Mouse (Mus musculus): ENCODE results near the gene Fkbp9. TPM values are rescaled to one million over a fixed set of nuclear protein-coding genes. Genes with fewer than 3 reads are reported as not detected.
A peak's percentile ranks its signal among the peaks of the same experiment; 100 is the strongest.

The Fkbp9 gene
- 26.3 and 27.9 TPM in 2 replicates for polyA plus RNA-seq (2014; fragmentation: Nextera tagmentation; extraction: Ambion mirVana)

DNA sequence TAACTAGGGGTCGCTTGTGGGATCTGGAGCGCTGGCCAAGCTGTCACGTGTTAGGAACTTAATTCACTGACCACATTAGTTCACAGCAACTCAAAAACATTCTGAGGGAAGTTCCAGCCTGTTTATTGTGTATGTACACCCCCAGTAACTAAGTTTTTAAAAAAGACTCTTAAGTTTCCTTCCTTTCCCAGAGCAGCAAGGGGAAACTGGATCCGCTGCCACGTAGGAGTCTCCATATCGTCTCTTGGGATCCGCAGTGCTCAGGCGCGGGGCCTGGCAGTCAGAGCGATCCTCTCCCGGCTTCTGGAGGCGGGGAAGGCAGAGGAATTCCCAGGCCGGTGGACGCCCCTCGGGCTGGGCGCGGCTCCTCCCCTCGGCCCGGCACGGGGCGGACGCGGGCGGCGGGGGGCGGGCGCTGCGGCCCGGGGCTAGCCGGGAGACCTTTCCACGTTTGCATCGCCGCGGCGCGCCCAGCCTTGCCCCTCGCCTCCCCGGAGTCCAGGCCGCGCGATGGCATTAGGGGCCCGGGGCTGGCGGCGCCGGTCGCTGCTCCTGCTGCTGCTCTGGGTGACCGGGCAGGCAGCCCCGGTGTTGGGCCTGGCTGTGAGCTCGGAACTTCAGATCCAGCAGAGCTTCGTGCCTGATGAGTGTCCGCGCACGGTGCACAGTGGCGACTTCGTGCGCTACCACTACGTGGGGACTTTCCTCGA is at the start of gene Fkbp9:
Fkbp9 (plus strand) TSS at position 363 of the 710 bp plus-strand sequence.
- H3K4me2 ChIP-seq (ENCODE audit: low read length), result peak within 1 kb of the TSS; percentile 80
- H3K4me3 ChIP-seq (ENCODE audit: low read depth, low read length), result peak within 1 kb of the TSS; percentile 52
- peak; percentile 94 for ATAC-seq
- H3K4me1 ChIP-seq (ENCODE audit: control insufficient read depth, insufficient read depth, low read length), result no peaks in the 10 kb centered on the region
- peak; percentile 80 for DNase-seq (ENCODE audit: low spot score)
- no peaks in the 10 kb centered on the region for H3K27me3 ChIP-seq (replicated peaks; ENCODE audit: control insufficient read depth, insufficient read depth, low read length)
- H3K27ac ChIP-seq (ENCODE audit: low read depth, low read length), result no peak within 1 kb of the TSS
- under 1% methylated on average over 56 of the region's 58 CpGs for WGBS
- no peaks in the 10 kb centered on the region for H3K9me3 ChIP-seq (replicated peaks; ENCODE audit: control insufficient read depth, low read length)
- peak within 1 kb of the TSS; percentile 66 for H3K9ac ChIP-seq (ENCODE audit: low read length)
- H3K36me3 ChIP-seq (ENCODE audit: control insufficient read depth, insufficient read depth, low read length), result no peaks in the 10 kb centered on the region

DNA sequence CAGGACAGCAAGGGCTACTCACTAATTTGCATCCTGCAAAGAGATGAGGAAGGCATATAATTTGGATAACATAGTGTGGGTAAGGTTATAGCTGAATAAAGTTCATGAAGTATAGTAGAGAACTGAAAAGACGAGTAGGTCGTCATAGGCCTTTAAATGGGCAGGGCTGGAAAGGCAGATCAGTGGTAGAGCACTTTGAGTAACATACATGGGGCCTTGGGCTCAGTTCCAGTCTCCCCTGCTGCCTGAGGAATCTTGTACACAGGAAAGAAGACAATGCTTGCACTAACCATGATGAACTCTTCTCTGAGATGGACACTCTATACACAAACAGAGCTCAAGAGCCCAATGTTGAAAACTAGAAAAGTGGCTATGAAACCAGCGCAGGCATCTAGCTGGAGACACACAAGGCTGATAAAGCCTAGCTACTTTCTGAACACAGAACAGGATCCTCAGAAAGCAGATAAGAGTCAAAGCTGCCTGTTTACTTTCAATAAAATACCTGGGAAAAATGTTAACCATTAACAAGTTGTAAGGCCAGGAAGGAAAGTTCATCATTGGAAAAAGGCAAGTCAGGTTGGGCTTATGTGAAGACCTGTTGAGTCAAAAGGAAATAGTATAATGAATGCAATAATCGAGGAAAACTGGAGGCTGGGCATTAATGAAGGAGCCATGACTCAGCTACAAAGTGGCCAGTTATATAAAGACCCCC is 48.1 kb upstream of the Fkbp9 start:
- DNase-seq (ENCODE audit: low spot score), result no peak
- no peak overlapping the region for H3K9ac ChIP-seq (ENCODE audit: low read length)
- no peak overlapping the region for H3K27ac ChIP-seq (ENCODE audit: low read depth, low read length)
- 93% methylated on average over 4 of the region's 4 CpGs for WGBS
- no peaks in the 10 kb centered on the region for H3K4me1 ChIP-seq (ENCODE audit: control insufficient read depth, insufficient read depth, low read length)
- ATAC-seq, result no peak
- H3K36me3 ChIP-seq (ENCODE audit: control insufficient read depth, insufficient read depth, low read length), result peaks cover 55% of the 10 kb centered on the region
- no peak overlapping the region for H3K4me3 ChIP-seq (ENCODE audit: low read depth, low read length)
- H3K4me2 ChIP-seq (ENCODE audit: low read length), result no peak overlapping the region
- no peaks in the 10 kb centered on the region for H3K27me3 ChIP-seq (replicated peaks; ENCODE audit: control insufficient read depth, insufficient read depth, low read length)
- H3K9me3 ChIP-seq (replicated peaks; ENCODE audit: control insufficient read depth, low read length), result no peaks in the 10 kb centered on the region

DNA sequence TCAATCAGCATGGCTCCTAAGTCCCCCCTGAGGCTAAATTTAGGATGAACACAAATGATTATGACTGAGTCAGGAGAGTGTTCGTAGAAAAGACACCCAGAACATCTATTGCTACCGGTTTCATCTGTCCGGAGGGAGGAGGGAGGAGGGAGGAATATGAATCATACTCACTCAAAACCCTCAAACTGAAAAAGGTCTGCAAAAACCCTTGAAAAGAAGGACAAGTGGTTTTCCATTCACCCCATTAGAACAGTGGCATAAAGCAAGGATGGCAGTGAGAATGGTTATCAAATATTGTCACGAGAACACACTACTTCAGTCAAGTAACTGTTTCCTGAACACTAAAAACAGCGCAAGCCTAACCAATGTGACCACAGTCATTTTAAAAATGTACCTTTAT is 46.8 kb upstream of the Fkbp9 start:
- peaks cover 49% of the 10 kb centered on the region for H3K36me3 ChIP-seq (ENCODE audit: control insufficient read depth, insufficient read depth, low read length)
- H3K4me1 ChIP-seq (ENCODE audit: control insufficient read depth, insufficient read depth, low read length), result no peaks in the 10 kb centered on the region
- WGBS, result 94% methylated on average over 5 of the region's 5 CpGs
- no peaks in the 10 kb centered on the region for H3K9me3 ChIP-seq (replicated peaks; ENCODE audit: control insufficient read depth, low read length)
- no peaks in the 10 kb centered on the region for H3K27me3 ChIP-seq (replicated peaks; ENCODE audit: control insufficient read depth, insufficient read depth, low read length)
- DNase-seq (ENCODE audit: low spot score) (no peak), ATAC-seq (no peak)
- H3K4me2 ChIP-seq (ENCODE audit: low read length), result no peak overlapping the region
- H3K4me3 ChIP-seq (ENCODE audit: low read depth, low read length), result no peak overlapping the region
- no peak overlapping the region for H3K27ac ChIP-seq (ENCODE audit: low read depth, low read length)
- H3K9ac ChIP-seq (ENCODE audit: low read length), result no peak overlapping the region

DNA sequence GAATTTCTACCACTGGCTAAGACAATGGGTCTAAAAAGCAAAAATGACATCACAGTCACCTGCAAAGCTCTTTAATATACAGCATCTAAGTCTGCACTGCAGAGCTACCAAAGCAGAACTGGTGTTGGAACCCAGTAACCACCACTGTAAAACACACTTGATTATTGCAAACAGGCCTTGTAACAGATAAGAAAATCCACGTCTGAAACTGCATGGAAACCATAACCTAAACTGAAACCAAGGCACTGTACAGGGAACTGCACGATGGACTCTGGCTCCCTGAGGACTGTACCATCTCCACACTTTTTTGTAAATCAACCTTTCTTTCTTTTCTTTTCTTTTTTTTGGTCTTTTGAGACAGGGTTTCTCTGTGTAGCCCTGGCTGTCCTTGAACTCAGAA is 44.2 kb upstream of the Fkbp9 start:
- Histone ChIP-seq H3K36me3 (ENCODE audit: control insufficient read depth, insufficient read depth, low read length) (peaks cover 34% of the 10 kb centered on the region), H3K9ac (ENCODE audit: low read length) (no peak overlapping the region), H3K4me1 (ENCODE audit: control insufficient read depth, insufficient read depth, low read length) (no peaks in the 10 kb centered on the region), H3K9me3 (replicated peaks; ENCODE audit: control insufficient read depth, low read length) (no peaks in the 10 kb centered on the region), H3K27ac (ENCODE audit: low read depth, low read length) (no peak overlapping the region), H3K27me3 (replicated peaks; ENCODE audit: control insufficient read depth, insufficient read depth, low read length) (no peaks in the 10 kb centered on the region), H3K4me3 (ENCODE audit: low read depth, low read length) (no peak overlapping the region), H3K4me2 (ENCODE audit: low read length) (no peak overlapping the region)
- 84% methylated on average over 2 of the region's 2 CpGs for WGBS
- ATAC-seq, result no peak
- DNase-seq (ENCODE audit: low spot score), result no peak

DNA sequence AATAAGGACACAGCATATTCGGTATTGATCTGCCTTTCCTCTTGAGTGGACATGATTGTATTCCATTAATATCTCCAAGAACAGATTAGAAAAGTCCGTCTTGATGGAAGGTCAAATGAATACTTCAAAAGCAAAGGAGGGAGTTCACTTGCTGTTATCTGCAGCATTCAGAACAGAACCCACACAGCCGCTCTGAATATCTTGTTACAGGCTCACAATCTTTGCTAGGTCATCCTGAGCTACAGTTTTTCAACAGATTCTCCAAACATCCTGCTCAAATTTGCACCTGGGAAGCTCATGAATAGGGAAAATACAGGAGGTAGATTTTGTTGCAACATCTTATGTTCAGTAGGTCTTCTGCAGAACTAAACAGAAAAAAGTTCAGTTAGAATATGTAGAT is 42.5 kb upstream of the Fkbp9 start:
- Histone ChIP-seq H3K4me3 (ENCODE audit: low read depth, low read length) (no peak overlapping the region), H3K4me2 (ENCODE audit: low read length) (no peak overlapping the region), H3K27me3 (replicated peaks; ENCODE audit: control insufficient read depth, insufficient read depth, low read length) (no peaks in the 10 kb centered on the region), H3K4me1 (ENCODE audit: control insufficient read depth, insufficient read depth, low read length) (no peaks in the 10 kb centered on the region), H3K27ac (ENCODE audit: low read depth, low read length) (no peak overlapping the region), H3K9ac (ENCODE audit: low read length) (no peak overlapping the region), H3K9me3 (replicated peaks; ENCODE audit: control insufficient read depth, low read length) (no peaks in the 10 kb centered on the region), H3K36me3 (ENCODE audit: control insufficient read depth, insufficient read depth, low read length) (peaks cover 23% of the 10 kb centered on the region; the same call in 1 of the 2 replicates)
- DNase-seq (ENCODE audit: low spot score), result no peak
- ATAC-seq, result no peak
- 82% methylated on average over 3 of the region's 3 CpGs for WGBS

DNA sequence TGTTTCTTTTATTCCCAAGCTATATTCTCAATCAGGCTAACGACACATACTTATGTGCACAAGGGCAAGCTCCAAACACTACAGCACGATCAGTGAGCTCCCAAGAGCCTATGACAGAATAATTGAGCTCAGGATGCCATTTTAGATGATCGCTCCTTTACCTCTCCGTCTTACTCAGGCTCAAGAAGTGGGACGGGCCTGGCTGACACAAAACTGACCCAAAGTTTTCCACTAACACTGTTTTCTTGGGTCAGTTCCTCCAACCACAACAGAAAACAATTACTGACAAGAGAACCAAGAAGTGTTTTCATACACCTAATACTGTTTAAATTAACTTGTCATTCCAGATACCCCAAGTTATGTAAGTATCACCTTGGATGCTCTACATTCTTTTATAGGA is 37.0 kb upstream of the Fkbp9 start:
- no peak for ATAC-seq
- no peaks in the 10 kb centered on the region for H3K9me3 ChIP-seq (replicated peaks; ENCODE audit: control insufficient read depth, low read length)
- peaks cover 11% of the 10 kb centered on the region for H3K4me1 ChIP-seq (ENCODE audit: control insufficient read depth, insufficient read depth, low read length)
- 89% methylated on average over 5 of the region's 5 CpGs for WGBS
- no peaks in the 10 kb centered on the region for H3K36me3 ChIP-seq (ENCODE audit: control insufficient read depth, insufficient read depth, low read length)
- H3K27me3 ChIP-seq (replicated peaks; ENCODE audit: control insufficient read depth, insufficient read depth, low read length), result no peaks in the 10 kb centered on the region
- H3K4me2 ChIP-seq (ENCODE audit: low read length), result peak overlapping the region; percentile 73; the same call in 1 of the 2 replicates
- no peak overlapping the region for H3K27ac ChIP-seq (ENCODE audit: low read depth, low read length)
- no peak for DNase-seq (ENCODE audit: low spot score)
- H3K9ac ChIP-seq (ENCODE audit: low read length), result no peak overlapping the region
- no peak overlapping the region for H3K4me3 ChIP-seq (ENCODE audit: low read depth, low read length)

DNA sequence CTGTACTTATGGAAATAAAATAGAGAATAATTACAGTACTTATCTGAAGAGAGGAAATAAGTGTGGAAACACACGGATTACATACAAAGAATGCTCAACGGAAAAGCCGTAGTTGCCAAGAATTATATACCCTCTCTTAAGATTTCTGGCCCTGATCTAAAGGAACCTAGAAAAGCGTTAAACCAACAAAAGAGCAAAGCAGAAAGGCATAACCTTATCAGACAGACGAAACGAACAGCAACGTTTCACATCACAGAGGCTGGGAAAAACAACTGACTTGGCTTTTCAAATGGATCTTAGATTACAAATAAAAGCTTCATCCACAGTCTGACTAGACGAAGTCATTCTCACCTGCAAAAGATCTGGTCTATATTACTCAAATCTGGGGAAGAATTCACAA is 35.6 kb upstream of the Fkbp9 start:
- Histone ChIP-seq H3K27me3 (replicated peaks; ENCODE audit: control insufficient read depth, insufficient read depth, low read length) (no peaks in the 10 kb centered on the region), H3K4me2 (ENCODE audit: low read length) (peak overlapping the region; percentile 73), H3K9me3 (replicated peaks; ENCODE audit: control insufficient read depth, low read length) (no peaks in the 10 kb centered on the region), H3K36me3 (ENCODE audit: control insufficient read depth, insufficient read depth, low read length) (no peaks in the 10 kb centered on the region), H3K9ac (ENCODE audit: low read length) (peak overlapping the region; percentile 92), H3K4me3 (ENCODE audit: low read depth, low read length) (peak overlapping the region; percentile 73), H3K27ac (ENCODE audit: low read depth, low read length) (no peak overlapping the region), H3K4me1 (ENCODE audit: control insufficient read depth, insufficient read depth, low read length) (peaks cover 11% of the 10 kb centered on the region)
- 6% methylated on average over 8 of the region's 8 CpGs for WGBS
- DNase-seq (ENCODE audit: low spot score) (no peak), ATAC-seq (no peak)

DNA sequence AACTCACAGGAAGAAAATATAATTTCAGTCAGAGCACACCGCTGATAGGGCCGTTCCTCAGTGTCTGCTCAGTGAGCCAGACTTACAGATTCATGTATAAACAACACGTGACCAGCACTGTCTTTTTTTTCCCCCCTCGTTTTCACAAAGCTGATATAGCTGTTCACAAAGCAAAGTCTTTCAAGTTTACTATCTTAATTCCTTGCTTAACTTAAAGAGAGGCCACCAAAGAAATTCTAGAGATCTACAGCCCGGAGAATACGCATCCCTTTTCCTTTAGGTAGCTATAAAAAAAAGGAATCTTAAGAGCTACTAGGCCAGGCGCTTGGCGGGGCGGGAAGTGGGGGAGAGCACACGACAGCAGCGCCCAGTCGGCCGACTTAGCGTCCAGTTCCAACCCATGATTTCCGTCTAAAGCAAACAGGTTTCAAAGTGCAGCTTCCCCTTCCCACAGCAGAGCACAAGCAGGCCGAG is 35.2 kb upstream of the Fkbp9 start:
- Histone ChIP-seq H3K4me3 (ENCODE audit: low read depth, low read length) (peak overlapping the region; percentile 73), H3K9me3 (replicated peaks; ENCODE audit: control insufficient read depth, low read length) (no peaks in the 10 kb centered on the region), H3K4me1 (ENCODE audit: control insufficient read depth, insufficient read depth, low read length) (peaks cover 11% of the 10 kb centered on the region), H3K27ac (ENCODE audit: low read depth, low read length) (peak overlapping the region; percentile 99), H3K27me3 (replicated peaks; ENCODE audit: control insufficient read depth, insufficient read depth, low read length) (no peaks in the 10 kb centered on the region), H3K4me2 (ENCODE audit: low read length) (peak overlapping the region; percentile 73), H3K9ac (ENCODE audit: low read length) (peak overlapping the region; percentile 92), H3K36me3 (ENCODE audit: control insufficient read depth, insufficient read depth, low read length) (no peaks in the 10 kb centered on the region)
- DNase-seq (ENCODE audit: low spot score), result peak; percentile 63
- ATAC-seq, result peak; percentile 27
- under 1% methylated on average over 16 of the region's 16 CpGs for whole genome bisulfite sequencing

Data from forebrain, embryonic 14.5 days (tissue).